Mouse (Mus musculus): ENCODE data around the gene Taf1b. TPM values are rescaled to one million over a fixed set of nuclear protein-coding genes. Genes with fewer than 3 reads are reported as not detected.
A peak's percentile ranks its signal among the peaks of the same experiment; 100 is the strongest.

Taf1b gene
- polyA plus RNA-seq, 1 experiment from 2014 or later = 19.5 TPM

DNA sequence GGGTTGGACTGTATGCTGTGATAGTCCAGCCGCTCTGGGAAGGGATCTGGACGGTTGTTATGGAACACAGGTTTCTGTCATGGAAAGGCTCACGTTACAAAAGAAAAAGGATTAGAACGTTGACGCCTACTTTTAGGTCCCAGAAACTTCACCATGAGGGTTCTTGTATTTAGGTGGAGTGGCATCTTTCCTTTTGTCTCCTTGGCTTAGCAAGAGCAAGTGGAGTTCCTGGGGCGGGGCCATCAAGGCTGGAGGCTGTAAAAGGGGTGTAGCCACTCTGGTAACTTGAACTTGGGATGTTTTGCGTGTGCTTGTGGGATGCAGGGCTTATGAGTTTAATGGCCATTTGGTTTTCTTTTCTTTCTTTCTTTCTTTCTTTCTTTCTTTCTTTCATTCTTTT lies 92.2 kb downstream of the Taf1b start:
- H3K4me2 ChIP-seq (replicated peaks) = no peak overlapping the region
- no peak overlapping the region for H3K27ac ChIP-seq
- peaks cover 6% of the 10 kb centered on the region; the same call in 1 of the 2 replicates for H3K4me1 ChIP-seq (replicated peaks)
- ATAC-seq = no peak
- no peaks in the 10 kb centered on the region for H3K36me3 ChIP-seq
- no peaks in the 10 kb centered on the region for H3K9me3 ChIP-seq
- WGBS = 82% methylated on average over 7 of the region's 7 CpGs
- no peak overlapping the region for H3K9ac ChIP-seq
- H3K27me3 ChIP-seq (replicated peaks) = no peaks in the 10 kb centered on the region
- no peak overlapping the region for H3K4me3 ChIP-seq (replicated peaks)

DNA sequence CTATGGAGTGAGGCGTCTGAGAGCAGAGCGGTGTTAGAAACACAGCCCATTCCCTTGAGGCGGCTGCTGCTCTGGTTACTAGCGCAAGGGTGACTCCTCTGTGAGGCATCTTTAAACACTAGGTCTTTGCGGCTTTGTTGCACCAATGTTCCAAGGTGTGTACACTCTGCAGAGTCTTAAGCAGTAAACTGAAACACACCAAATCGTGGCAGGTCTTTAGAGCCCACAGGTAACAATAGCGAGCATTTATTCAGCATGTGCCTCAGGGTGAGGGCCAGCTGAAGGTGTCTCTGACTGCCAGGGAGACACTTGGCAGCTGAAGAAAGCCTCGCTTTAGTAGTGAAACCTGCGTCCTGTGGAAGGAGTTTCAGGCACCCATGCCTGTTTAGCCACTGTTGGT lies 93.9 kb downstream of the Taf1b start:
- Histone ChIP-seq H3K4me1 (replicated peaks) (peaks cover 6% of the 10 kb centered on the region; the same call in 1 of the 2 replicates), H3K4me3 (replicated peaks) (no peak overlapping the region), H3K9ac (no peak overlapping the region), H3K9me3 (no peaks in the 10 kb centered on the region), H3K27ac (no peak overlapping the region), H3K36me3 (no peaks in the 10 kb centered on the region), H3K27me3 (replicated peaks) (no peaks in the 10 kb centered on the region), H3K4me2 (replicated peaks) (no peak overlapping the region)
- WGBS = 83% methylated on average over 9 of the region's 9 CpGs
- ATAC-seq = no peak

DNA sequence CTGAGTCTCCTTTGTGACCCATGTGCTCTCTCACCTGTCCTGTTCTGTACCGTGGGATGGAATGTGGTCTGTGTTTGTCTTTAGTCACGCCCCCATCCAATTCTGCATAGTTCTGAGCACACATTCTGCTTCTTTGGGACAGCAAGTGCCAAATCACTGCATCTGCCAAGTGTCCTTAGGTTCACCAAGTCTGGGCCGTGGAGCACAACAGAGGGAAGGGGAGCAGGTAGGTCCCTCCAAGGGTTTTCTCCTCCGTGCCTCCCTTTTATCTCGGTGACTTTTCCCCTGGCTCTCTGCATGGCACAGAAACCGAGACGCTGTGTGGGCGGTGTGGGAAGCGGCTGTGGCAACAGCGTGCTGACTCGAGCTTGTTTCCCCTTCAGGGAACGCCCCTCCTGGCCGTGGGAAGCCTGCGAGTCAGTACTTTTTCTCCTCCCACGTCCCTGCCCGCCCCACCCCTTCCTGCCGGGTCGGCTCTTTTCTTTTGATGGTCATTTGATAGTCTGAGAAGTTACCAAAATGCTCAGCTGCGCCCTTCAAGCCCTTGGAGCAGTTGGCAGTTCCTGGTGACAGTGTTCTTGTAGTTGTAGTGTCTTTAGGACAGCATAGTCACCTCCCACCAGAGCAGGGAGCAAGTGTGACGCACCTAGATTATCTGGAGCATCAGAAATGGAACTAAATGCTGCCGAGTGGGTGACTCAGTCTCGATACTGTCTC lies 95.0 kb downstream of the Taf1b start:
- Histone ChIP-seq H3K27me3 (replicated peaks) (no peaks in the 10 kb centered on the region), H3K36me3 (no peaks in the 10 kb centered on the region), H3K4me2 (replicated peaks) (peak overlapping the region; percentile 68), H3K9me3 (no peaks in the 10 kb centered on the region), H3K9ac (no peak overlapping the region), H3K4me3 (replicated peaks) (peak overlapping the region; percentile 22), H3K4me1 (replicated peaks) (peaks cover 6% of the 10 kb centered on the region; the same call in 1 of the 2 replicates), H3K27ac (no peak overlapping the region)
- peak; percentile 81 for ATAC-seq
- 10% methylated on average over 22 of the region's 22 CpGs for WGBS

DNA sequence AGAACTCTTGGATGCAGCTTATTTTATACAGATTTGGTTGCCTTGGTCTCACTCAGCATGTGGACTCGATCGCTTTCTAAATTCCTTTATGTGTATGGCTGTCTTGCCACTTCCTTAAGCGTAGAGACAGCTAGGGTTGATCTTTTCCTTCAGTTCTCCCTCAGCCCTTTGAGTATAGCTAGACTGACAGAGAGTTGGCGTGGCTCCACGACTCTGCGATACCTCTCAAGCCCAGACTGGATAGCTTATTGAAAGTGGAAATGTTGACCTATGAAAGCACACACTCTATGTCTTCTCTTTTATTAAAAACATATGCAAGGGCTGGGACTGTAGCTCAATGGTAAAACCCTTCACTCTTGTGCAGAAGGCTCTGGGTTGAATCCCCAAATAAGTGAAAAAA lies 99.2 kb downstream of the Taf1b start:
- Histone ChIP-seq H3K27me3 (replicated peaks) (no peaks in the 10 kb centered on the region), H3K9me3 (no peaks in the 10 kb centered on the region), H3K36me3 (no peaks in the 10 kb centered on the region), H3K4me1 (replicated peaks) (peaks cover 6% of the 10 kb centered on the region; the same call in 1 of the 2 replicates), H3K4me2 (replicated peaks) (no peak overlapping the region), H3K4me3 (replicated peaks) (no peak overlapping the region), H3K9ac (no peak overlapping the region), H3K27ac (no peak overlapping the region)
- ATAC-seq = no peak
- WGBS = 79% methylated on average over 6 of the region's 6 CpGs

DNA sequence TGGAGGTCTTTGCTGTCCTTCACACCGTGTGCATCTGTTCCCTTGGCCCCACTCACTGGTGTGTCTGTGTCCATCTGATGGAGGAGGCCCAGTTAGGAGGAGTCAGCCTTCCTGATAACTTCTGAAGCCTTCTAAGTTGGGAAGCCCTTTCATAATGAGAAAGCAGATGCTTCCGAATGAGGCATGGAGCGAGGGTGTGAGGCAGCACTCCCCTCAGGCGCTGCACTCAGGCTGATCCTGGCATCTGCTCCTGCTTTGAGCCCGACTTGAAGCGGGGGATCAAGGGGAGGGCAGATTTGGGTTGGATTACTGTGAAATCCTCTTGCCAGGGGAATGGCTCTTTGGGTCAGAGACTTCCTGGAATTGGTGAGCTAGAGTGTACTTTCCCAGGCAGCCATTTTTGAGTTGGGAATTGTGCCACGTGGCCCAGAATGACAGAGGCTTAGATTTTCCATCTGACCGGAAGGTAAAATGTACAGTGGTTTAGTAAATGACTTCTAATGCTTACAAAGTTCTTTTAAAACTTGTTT lies 101.3 kb downstream of the Taf1b start:
- Histone ChIP-seq H3K9ac (no peak overlapping the region), H3K9me3 (no peaks in the 10 kb centered on the region), H3K4me1 (replicated peaks) (no peaks in the 10 kb centered on the region), H3K36me3 (no peaks in the 10 kb centered on the region), H3K4me2 (replicated peaks) (no peak overlapping the region), H3K27ac (no peak overlapping the region), H3K27me3 (replicated peaks) (no peaks in the 10 kb centered on the region), H3K4me3 (replicated peaks) (no peak overlapping the region)
- WGBS = 72% methylated on average over 8 of the region's 8 CpGs
- no peak for ATAC-seq

DNA sequence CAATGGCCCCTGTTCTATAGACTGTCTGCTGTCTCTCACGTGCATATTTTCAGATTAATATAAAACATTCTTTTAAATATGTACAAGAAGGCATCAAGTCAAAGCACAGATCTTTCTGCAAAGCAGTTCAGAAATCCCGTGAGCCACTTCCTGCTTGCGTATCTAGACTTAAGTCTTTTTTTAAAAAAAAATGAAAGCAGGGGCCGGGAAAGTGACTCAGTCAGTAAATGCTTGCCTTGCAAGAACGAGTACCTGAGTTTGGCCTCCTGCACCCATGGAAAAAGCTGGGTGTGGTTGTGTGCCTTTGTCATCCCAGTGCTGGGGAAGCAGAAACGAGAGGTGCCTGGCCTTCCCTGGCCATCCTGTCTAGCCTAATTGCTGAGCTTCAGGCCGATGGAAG lies 101.9 kb downstream of the Taf1b start:
- no peaks in the 10 kb centered on the region for H3K27me3 ChIP-seq (replicated peaks)
- no peak for ATAC-seq
- WGBS = 83% methylated on average over 7 of the region's 7 CpGs
- H3K36me3 ChIP-seq = no peaks in the 10 kb centered on the region
- no peak overlapping the region for H3K9ac ChIP-seq
- no peak overlapping the region for H3K4me2 ChIP-seq (replicated peaks)
- H3K4me3 ChIP-seq (replicated peaks) = no peak overlapping the region
- H3K9me3 ChIP-seq = no peaks in the 10 kb centered on the region
- H3K27ac ChIP-seq = no peak overlapping the region
- no peaks in the 10 kb centered on the region for H3K4me1 ChIP-seq (replicated peaks)

DNA sequence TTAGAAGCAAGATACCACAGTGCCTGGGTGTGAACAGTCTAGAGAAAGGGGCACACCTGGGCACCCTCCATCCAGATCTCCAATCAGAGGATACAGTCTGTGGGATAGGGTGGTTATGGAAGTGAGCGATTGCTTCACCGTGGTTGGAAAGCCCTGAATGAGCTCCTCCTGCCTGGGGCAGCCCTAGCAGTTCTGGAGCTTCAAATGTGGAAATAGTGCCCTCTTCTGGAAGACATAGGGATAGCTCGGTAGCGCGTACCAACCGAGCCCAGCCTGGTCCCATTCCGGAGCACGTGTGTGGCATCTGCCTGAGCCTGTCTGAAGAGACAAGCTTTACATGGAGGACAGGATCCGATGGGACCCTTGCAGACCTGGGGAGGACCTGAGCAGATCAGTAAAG lies 102.6 kb downstream of the Taf1b start:
- Histone ChIP-seq H3K4me2 (replicated peaks) (no peak overlapping the region), H3K9ac (no peak overlapping the region), H3K27me3 (replicated peaks) (no peaks in the 10 kb centered on the region), H3K4me1 (replicated peaks) (no peaks in the 10 kb centered on the region), H3K27ac (no peak overlapping the region), H3K36me3 (no peaks in the 10 kb centered on the region), H3K4me3 (replicated peaks) (no peak overlapping the region), H3K9me3 (no peaks in the 10 kb centered on the region)
- ATAC-seq = peak; percentile 83
- 4% methylated on average over 9 of the region's 9 CpGs for WGBS

DNA sequence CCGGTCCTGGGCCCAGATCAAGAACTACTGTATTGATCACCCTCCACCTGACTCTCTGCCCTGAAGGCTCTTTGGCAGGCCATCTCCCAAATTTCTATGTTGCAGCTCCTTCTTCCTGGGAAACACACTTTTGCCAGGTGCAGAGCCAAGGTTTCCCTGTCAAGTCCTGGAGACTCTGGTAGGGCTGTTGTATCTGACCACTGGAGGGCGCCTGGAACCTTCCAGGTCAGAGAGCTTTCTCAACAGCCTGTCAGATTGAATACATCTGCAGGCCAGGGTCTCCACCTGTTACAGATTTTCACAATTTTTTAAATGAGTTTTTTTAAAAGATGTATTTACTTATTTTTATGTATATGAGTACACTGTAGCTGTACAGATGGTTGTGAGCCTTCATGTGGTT lies 105.1 kb downstream of the Taf1b start:
- no peak overlapping the region for H3K27ac ChIP-seq
- H3K9ac ChIP-seq = no peak overlapping the region
- ATAC-seq = peak; percentile 70
- H3K4me1 ChIP-seq (replicated peaks) = no peaks in the 10 kb centered on the region
- H3K4me3 ChIP-seq (replicated peaks) = no peak overlapping the region
- whole genome bisulfite sequencing = 43% methylated on average over 2 of the region's 2 CpGs
- no peaks in the 10 kb centered on the region for H3K36me3 ChIP-seq
- no peaks in the 10 kb centered on the region for H3K27me3 ChIP-seq (replicated peaks)
- H3K9me3 ChIP-seq = no peaks in the 10 kb centered on the region
- no peak overlapping the region for H3K4me2 ChIP-seq (replicated peaks)

DNA sequence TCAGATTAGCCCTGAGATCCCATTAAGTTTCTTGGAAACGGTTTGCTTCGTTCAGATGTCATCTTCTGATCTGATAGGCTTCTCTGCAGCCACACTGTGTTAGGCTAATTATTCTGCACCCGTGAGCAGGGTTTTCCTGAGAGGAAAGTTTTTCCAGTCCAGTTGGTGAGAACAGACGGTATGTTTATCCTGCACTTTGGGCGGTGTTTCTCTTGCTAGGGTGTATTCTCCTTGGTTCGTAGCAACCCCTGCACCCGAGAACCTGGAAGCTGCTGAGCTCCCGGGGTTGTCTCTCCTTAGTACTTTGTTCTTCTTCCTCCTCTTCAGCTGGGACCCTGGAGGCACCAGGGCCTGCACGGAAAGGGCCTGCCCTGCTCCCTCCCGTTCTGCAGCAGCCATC lies 108.0 kb downstream of the Taf1b start:
- Histone ChIP-seq H3K27me3 (replicated peaks) (no peaks in the 10 kb centered on the region), H3K4me3 (replicated peaks) (no peak overlapping the region), H3K4me2 (replicated peaks) (no peak overlapping the region), H3K4me1 (replicated peaks) (no peaks in the 10 kb centered on the region), H3K9ac (no peak overlapping the region), H3K9me3 (no peaks in the 10 kb centered on the region), H3K27ac (no peak overlapping the region), H3K36me3 (no peaks in the 10 kb centered on the region)
- ATAC-seq = no peak
- WGBS = 69% methylated on average over 10 of the region's 10 CpGs

Other genes starting within 250 kb of the Taf1b start
- 0.83 and 1.0 TPM in 2 replicates for gene Grhl1, start 73.9 kb downstream of the Taf1b start, polyA plus RNA-seq (2015; fragmentation: Nextera tagmentation; extraction: Ambion mirVana)
- gene Klf11, start 152.9 kb downstream of the Taf1b start, polyA plus RNA-seq (2015; fragmentation: Nextera tagmentation; extraction: Ambion mirVana) = 8.9 and 10.9 TPM in 2 replicates
- gene Cys1, start 183.5 kb downstream of the Taf1b start, polyA plus RNA-seq (2015; fragmentation: Nextera tagmentation; extraction: Ambion mirVana) = 2.1 and 2.3 TPM in 2 replicates
- gene Rrm2, start 209.9 kb downstream of the Taf1b start, polyA plus RNA-seq (2015; fragmentation: Nextera tagmentation; extraction: Ambion mirVana) = 161 and 178 TPM in 2 replicates